ENCODE assay signal across 8 mouse cellular contexts in the genomic region with DNA sequence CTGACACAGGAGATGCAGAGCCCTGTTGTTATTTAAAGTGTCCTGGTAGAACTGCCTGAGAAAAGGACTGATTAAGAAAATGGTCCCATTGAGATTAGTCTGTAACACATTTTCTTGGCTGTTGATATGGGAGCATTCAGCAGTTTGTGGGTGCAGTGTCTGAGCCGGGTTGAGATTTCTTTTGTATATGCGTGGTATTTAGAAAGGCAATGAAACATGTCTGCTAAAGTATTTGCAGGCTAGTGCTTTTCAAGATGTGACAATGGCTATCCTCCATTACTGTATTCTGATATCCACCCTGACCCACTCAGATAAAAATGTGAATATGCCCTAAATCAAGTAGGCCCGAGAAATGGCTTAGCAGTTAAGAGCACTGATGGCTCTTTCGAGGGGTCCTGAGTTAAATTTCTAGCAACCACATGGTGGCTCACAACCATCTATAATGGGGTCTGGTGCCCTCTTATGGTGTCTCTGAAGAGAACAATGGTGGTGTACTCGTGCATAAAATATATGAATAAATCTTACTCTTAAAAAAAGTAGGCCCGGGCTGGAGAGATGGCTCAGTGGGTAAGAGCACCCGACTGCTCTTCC. TPM values are rescaled to one million over a fixed set of nuclear protein-coding genes. Genes with fewer than 3 reads are reported as not detected.
DNase-seq lines count a peak whose midpoint lies in the region; ATAC-seq lines count a peak whose summit lies in the region.

No protein-coding gene starts in this region.

- H3K9me3 ChIP-seq in limb, embryonic 15.5 days = no peaks in the 10 kb centered on the region

- WGBS in limb, embryonic 15.5 days = 0% methylated on average over 7 of the region's 7 CpGs

- H3K27me3 ChIP-seq in limb, embryonic 15.5 days = no peaks in the 10 kb centered on the region

- peak; percentile 51 for DNase-seq in embryo, embryonic 10.5 days (ENCODE audit: low spot score)
- DNase-seq in embryo, embryonic 10 days (ENCODE audit: low spot score) = no peak
- peak; percentile 24 for DNase-seq in thymus, postnatal 14 days
- DNase-seq in thymus, adult 18-20 months = no peak
- no peak for DNase-seq in T-cell, adult 2 months (ENCODE audit: low spot score)
- DNase-seq in spleen, postnatal 36 days (ENCODE audit: low spot score in 2 of 2) = no peak
- no peak for DNase-seq in cerebellum, adult 18-20 months

- peak overlapping the region; percentile 67 for H3K4me2 ChIP-seq in limb, embryonic 15.5 days

- H3K4me3 ChIP-seq in limb, embryonic 15.5 days = peak overlapping the region; percentile 89

- peak overlapping the region; percentile 83 for H3K9ac ChIP-seq in limb, embryonic 15.5 days

- peaks cover 28% of the 10 kb centered on the region for H3K36me3 ChIP-seq in limb, embryonic 15.5 days

- no peak for ATAC-seq in limb, embryonic 15.5 days (ENCODE audit: insufficient number of reproducible peaks, low FRiP score, low TSS enrichment, low read depth)

- H3K4me1 ChIP-seq in limb, embryonic 15.5 days = peaks cover 27% of the 10 kb centered on the region

- H3K27ac ChIP-seq in limb, embryonic 15.5 days = peak overlapping the region; percentile 88

RNA-seq across cellular contexts. Expression of a gene that starts 1.2 kb away (rescaled TPM):
- polyA plus RNA-seq in limb, embryonic 15.5 days (2015; fragmentation: Nextera tagmentation; extraction: Ambion mirVana) = 8.5 and 9.1 TPM in 2 replicates

RNA-seq across cellular contexts. Expression of a gene that starts 49.0 kb away (rescaled TPM):
- polyA plus RNA-seq in limb, embryonic 15.5 days (2015; fragmentation: Nextera tagmentation; extraction: Ambion mirVana) = 43.8 and 45.3 TPM in 2 replicates

Comparison
In these comparisons a context has a peak if more than half of its experiments do, and no peak if none do; other contexts are left out.
1. DNase-seq: peak in embryo, embryonic 10.5 days (single experiment) and thymus, postnatal 14 days (single experiment); none in embryo, embryonic 10 days (single experiment), thymus, adult 18-20 months (0 of 2), T-cell, adult 2 months (single experiment), spleen, postnatal 36 days (0 of 2) and cerebellum, adult 18-20 months (0 of 2).